Mouse (Mus musculus): ENCODE measurements around the gene Rab11fip2. TPM values are rescaled to one million over a fixed set of nuclear protein-coding genes. Genes with fewer than 3 reads are reported as not detected.

Rab11fip2 gene
- 1 to 10 TPM in 1 of 2 experiments, under 1 TPM in 1; 0.09 to 1.8 TPM for polyA plus RNA-seq (2012; fragmentation: generic; extraction: Trizol)

GRCm38 (mm10) chr19:59943322-59943871, at the start of gene Rab11fip2:
Rab11fip2 (minus strand) TSS chr19:59943654.

